Mouse (Mus musculus): ENCODE results near the gene Dner.

Dner gene

GRCm38 (mm10) chr1:84325309-84325708, 370.7 kb downstream of the Dner start:
- in situ Hi-C loops (cut with MboI, MseI) = no loop called here

- in situ Hi-C loops (cut with MboI, MseI) = no loop called here
Measured at GRCm38 (mm10) chr1:84321327-84321726, 374.7 kb downstream of the Dner start.
